Mouse (Mus musculus) lung, embryonic 16.5 days (tissue): ENCODE results near the gene Trpv4. TPM values are rescaled to one million over a fixed set of nuclear protein-coding genes. Genes with fewer than 3 reads are reported as not detected.

ENCODE experiments used
- polyA plus RNA-seq: library from polyadenylated mRNA; unstranded; fragments of >200 nt; fragmentation: Nextera tagmentation; extraction: Ambion mirVana; gene quantifications from 2 replicates; pipeline ENCODE4 v1.2.1, GENCODE M21; 2015

Trpv4 gene
- polyA plus RNA-seq, 1 experiment from 2014 or later: 2.9 TPM

Other genes with a start within 250 kb of the Trpv4 start
- gene Mmab, start 214.4 kb downstream of the Trpv4 start, polyA plus RNA-seq: 29.8 and 31.7 TPM in 2 replicates
- 31.1 and 36.1 TPM in 2 replicates for gene Mvk, start 214.2 kb downstream of the Trpv4 start, polyA plus RNA-seq
- 2.2 and 2.3 TPM in 2 replicates for gene Fam222a, start 90.4 kb downstream of the Trpv4 start, polyA plus RNA-seq
- gene Gltp, start 32.6 kb upstream of the Trpv4 start, polyA plus RNA-seq: 104 and 105 TPM in 2 replicates
- 11.5 and 14.0 TPM in 2 replicates for gene Tchp, start 49.3 kb upstream of the Trpv4 start, polyA plus RNA-seq
- gene Ankrd13a, start 116.3 kb upstream of the Trpv4 start, polyA plus RNA-seq: 31.2 and 43.1 TPM in 2 replicates
- 57.4 and 59.0 TPM in 2 replicates for gene Git2, start 117.1 kb upstream of the Trpv4 start, polyA plus RNA-seq
- gene 1500011B03Rik, start 165.0 kb upstream of the Trpv4 start, polyA plus RNA-seq: 70.6 and 70.9 TPM in 2 replicates
- not detected in 2 replicates for gene 4930519G04Rik, start 195.2 kb upstream of the Trpv4 start, polyA plus RNA-seq
- gene Gm9936, start 200.3 kb upstream of the Trpv4 start, polyA plus RNA-seq: 0.06 and 0.11 TPM in 2 replicates
- 8.3 and 9.3 TPM in 2 replicates for gene Oasl2, start 238.5 kb upstream of the Trpv4 start, polyA plus RNA-seq